Mouse (Mus musculus): Measurements from ENCODE around the gene Gm30083. TPM values are rescaled to one million over a fixed set of nuclear protein-coding genes. Genes with fewer than 3 reads are reported as not detected.

The Gm30083 gene
- polyA plus RNA-seq, 1 experiment from 2014 or later = not detected

DNA sequence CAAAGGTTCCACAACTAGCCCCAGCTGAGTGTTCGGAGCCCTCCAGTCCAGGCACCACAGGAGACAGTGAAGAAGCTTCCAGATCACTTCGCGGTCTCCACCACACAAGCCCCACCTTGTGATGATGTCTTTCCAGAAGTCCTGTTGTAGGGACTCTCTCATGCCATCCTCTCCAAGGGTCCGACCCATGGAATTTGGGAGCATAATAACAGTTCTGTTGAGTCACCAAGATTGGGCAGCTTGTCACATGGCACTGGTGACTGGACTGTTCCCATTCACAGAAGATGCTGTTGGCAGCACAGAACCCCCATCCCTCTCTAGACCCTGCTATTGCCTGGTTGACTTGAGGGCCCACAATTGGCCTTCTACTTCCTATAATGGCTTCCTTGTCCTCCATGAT is 1.4 kb upstream of the Gm30083 start, which contains the start of gene Gm5460:
Gene Gm5460 (plus strand): TSS at position 378 of the 400 bp plus-strand sequence.
- Histone ChIP-seq H3K27ac (ENCODE audit: low read depth, low read length) (no peak within 1 kb of the TSS), H3K9me3 (replicated peaks; ENCODE audit: control insufficient read depth, low read length) (no peaks in the 10 kb centered on the region), H3K36me3 (ENCODE audit: control insufficient read depth, insufficient read depth, low read length) (no peaks in the 10 kb centered on the region), H3K9ac (ENCODE audit: low read depth, low read length) (no peak within 1 kb of the TSS), H3K4me1 (ENCODE audit: control insufficient read depth, insufficient read depth, low read length) (no peaks in the 10 kb centered on the region), H3K27me3 (ENCODE audit: control insufficient read depth, insufficient read depth, low read length) (no peaks in the 10 kb centered on the region), H3K4me2 (no peak within 1 kb of the TSS), H3K4me3 (ENCODE audit: low read depth, low read length) (no peak within 1 kb of the TSS)
- no peak for ATAC-seq (replicated peaks; ENCODE audit: insufficient number of reproducible peaks, low FRiP score, low TSS enrichment)
- WGBS (ENCODE audit: insufficient replicate concordance) = 76% methylated on average over 4 of the region's 4 CpGs

DNA sequence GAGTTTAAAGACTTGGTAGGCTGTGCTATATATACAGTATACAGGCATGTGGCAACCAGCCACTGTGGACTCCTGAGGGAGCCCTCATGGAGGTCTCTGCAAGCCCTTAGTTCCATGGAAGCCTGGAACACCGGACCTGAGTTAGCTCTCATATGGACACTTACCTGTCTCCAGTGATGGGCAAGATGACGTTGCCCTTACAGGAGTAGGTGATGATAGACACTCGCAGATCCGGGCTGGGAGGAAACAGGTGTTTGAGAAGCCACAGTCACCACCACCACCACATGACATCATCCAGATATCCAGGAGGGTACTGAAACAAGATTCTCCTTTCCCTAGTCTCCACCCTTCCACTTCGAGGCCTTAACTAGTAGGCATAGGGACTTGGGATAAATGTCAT is 12.6 kb downstream of the Gm30083 start:
- 82% methylated on average over 5 of the region's 5 CpGs for WGBS (ENCODE audit: insufficient replicate concordance)
- Histone ChIP-seq H3K4me1 (ENCODE audit: control insufficient read depth, insufficient read depth, low read length) (0 out of 2 replicates have a peak, but pooled peaks cover 5% of the 10 kb centered on the region), H3K36me3 (ENCODE audit: control insufficient read depth, insufficient read depth, low read length) (no peaks in the 10 kb centered on the region), H3K4me3 (ENCODE audit: low read depth, low read length) (no peak overlapping the region), H3K27me3 (ENCODE audit: control insufficient read depth, insufficient read depth, low read length) (no peaks in the 10 kb centered on the region), H3K4me2 (no peak overlapping the region), H3K9ac (ENCODE audit: low read depth, low read length) (no peak overlapping the region), H3K27ac (ENCODE audit: low read depth, low read length) (no peak overlapping the region), H3K9me3 (replicated peaks; ENCODE audit: control insufficient read depth, low read length) (no peaks in the 10 kb centered on the region)
- ATAC-seq (replicated peaks; ENCODE audit: insufficient number of reproducible peaks, low FRiP score, low TSS enrichment) = no peak

DNA sequence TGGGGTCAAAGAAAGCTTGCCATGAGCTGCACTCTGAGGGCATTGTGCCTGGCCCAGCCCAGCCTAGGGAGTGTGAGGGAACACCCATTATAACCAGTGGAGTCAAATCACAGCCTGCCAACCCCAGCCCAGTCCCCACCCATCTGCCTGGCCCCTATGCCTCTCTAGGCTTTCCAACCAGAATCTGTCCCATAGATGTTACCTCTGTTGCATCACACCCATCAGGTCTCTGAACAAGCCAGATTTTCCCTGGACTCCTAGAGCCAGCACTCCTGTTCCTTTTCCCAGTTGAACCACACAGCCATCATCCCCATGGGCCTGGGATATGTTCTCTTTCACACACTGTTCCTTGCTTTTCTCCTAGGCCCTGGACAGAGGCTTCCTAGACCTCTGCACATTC is 13.5 kb downstream of the Gm30083 start:
- ATAC-seq (replicated peaks; ENCODE audit: insufficient number of reproducible peaks, low FRiP score, low TSS enrichment) = no peak
- H3K9me3 ChIP-seq (replicated peaks; ENCODE audit: control insufficient read depth, low read length) = no peaks in the 10 kb centered on the region
- H3K4me1 ChIP-seq (ENCODE audit: control insufficient read depth, insufficient read depth, low read length) = 0 out of 2 replicates have a peak, but pooled peaks cover 5% of the 10 kb centered on the region
- no peak overlapping the region for H3K27ac ChIP-seq (ENCODE audit: low read depth, low read length)
- no peaks in the 10 kb centered on the region for H3K27me3 ChIP-seq (ENCODE audit: control insufficient read depth, insufficient read depth, low read length)
- H3K36me3 ChIP-seq (ENCODE audit: control insufficient read depth, insufficient read depth, low read length) = no peaks in the 10 kb centered on the region
- H3K9ac ChIP-seq (ENCODE audit: low read depth, low read length) = no peak overlapping the region
- H3K4me3 ChIP-seq (ENCODE audit: low read depth, low read length) = no peak overlapping the region
- no peak overlapping the region for H3K4me2 ChIP-seq

DNA sequence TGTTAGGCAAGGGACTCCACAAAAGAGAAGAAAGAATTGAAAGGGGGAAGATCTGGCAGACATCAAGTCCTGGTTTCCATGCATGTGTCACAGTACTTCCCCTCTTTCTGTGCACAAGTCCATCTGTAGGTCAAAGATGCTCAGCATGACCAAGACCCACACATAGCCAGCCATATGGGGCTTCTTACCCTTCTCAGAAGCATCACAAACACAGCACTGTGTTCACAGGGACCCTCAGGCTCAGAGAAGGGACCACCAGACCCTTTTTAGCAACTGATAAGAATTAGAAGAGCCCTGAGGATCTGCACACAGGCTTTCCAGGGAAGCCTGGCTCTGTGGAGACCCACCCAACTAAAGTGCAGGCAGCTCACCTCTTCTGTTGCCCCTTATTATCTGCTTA is 14.9 kb downstream of the Gm30083 start:
- H3K4me2 ChIP-seq = no peak overlapping the region
- H3K9me3 ChIP-seq (replicated peaks; ENCODE audit: control insufficient read depth, low read length) = no peaks in the 10 kb centered on the region
- H3K36me3 ChIP-seq (ENCODE audit: control insufficient read depth, insufficient read depth, low read length) = no peaks in the 10 kb centered on the region
- H3K9ac ChIP-seq (ENCODE audit: low read depth, low read length) = no peak overlapping the region
- no peak overlapping the region for H3K27ac ChIP-seq (ENCODE audit: low read depth, low read length)
- H3K4me1 ChIP-seq (ENCODE audit: control insufficient read depth, insufficient read depth, low read length) = 0 out of 2 replicates have a peak, but pooled peaks cover 5% of the 10 kb centered on the region
- ATAC-seq (replicated peaks; ENCODE audit: insufficient number of reproducible peaks, low FRiP score, low TSS enrichment) = no peak
- H3K4me3 ChIP-seq (ENCODE audit: low read depth, low read length) = no peak overlapping the region
- no peaks in the 10 kb centered on the region for H3K27me3 ChIP-seq (ENCODE audit: control insufficient read depth, insufficient read depth, low read length)

DNA sequence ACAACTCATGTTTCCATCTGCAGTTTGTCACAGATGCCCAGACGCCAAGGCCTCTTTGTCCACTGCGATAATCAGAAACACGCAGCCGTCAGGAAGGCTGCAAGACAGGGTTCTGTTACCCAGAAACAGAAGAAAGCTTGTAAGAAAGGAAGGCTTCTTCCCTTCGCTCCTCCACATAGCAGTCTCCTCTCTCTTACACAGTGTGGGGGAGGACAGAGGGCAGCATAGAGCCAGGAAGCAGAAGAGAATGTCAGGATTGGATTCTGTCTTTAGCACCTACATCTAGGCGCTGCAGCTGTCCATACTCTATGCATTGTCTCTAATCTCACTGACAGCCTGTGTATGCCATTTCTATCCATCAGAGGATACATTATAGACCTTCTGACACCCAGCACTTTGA is 17.6 kb downstream of the Gm30083 start:
- no peak overlapping the region for H3K27ac ChIP-seq (ENCODE audit: low read depth, low read length)
- no peak for ATAC-seq (replicated peaks; ENCODE audit: insufficient number of reproducible peaks, low FRiP score, low TSS enrichment)
- 43% methylated on average over 6 of the region's 6 CpGs for WGBS (ENCODE audit: insufficient replicate concordance)
- peaks cover 13% of the 10 kb centered on the region; the same call in 1 of the 2 replicates for H3K4me1 ChIP-seq (ENCODE audit: control insufficient read depth, insufficient read depth, low read length)
- H3K9me3 ChIP-seq (replicated peaks; ENCODE audit: control insufficient read depth, low read length) = no peaks in the 10 kb centered on the region
- H3K4me3 ChIP-seq (ENCODE audit: low read depth, low read length) = no peak overlapping the region
- no peaks in the 10 kb centered on the region for H3K36me3 ChIP-seq (ENCODE audit: control insufficient read depth, insufficient read depth, low read length)
- H3K9ac ChIP-seq (ENCODE audit: low read depth, low read length) = no peak overlapping the region
- H3K4me2 ChIP-seq = no peak overlapping the region
- H3K27me3 ChIP-seq (ENCODE audit: control insufficient read depth, insufficient read depth, low read length) = no peaks in the 10 kb centered on the region

DNA sequence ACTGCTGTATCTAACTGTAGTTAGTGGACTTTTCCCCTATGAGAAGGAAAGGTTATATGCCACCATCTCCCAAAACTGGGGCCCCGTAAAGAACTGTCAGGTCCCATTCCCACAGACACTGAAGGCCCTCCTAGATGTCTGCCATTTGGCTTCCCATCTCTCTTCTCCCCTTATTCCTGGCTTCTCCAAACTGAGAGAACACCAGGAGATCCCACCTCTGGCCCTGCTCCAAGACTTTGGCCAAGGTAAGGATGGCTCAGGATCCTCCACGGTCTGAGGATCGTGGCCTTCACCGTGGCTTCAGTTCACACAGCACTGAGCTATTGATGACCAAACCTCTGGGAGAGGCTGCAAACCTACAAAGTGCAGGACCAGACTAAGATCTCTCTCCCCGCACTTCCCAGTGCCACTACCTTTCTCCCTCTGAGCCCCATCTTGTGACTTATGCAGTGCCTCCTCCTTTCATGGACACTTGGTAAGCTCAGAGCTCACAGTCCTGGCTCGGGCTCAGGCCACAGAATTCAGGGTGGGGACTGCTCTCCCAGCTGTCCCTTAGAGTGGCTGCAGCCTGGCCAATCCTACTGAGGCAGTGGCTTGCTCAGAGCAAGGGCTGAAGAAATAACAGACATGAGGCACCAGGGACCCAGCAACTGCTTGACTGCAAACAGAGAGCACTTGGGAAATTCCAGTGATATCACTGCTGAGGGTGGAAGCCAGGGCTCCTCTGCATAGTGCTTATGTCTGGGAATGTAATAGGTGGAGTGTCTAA is 21.3 kb downstream of the Gm30083 start:
- Histone ChIP-seq H3K9ac (ENCODE audit: low read depth, low read length) (no peak overlapping the region), H3K9me3 (replicated peaks; ENCODE audit: control insufficient read depth, low read length) (no peaks in the 10 kb centered on the region), H3K4me2 (no peak overlapping the region), H3K27ac (ENCODE audit: low read depth, low read length) (no peak overlapping the region), H3K4me1 (ENCODE audit: control insufficient read depth, insufficient read depth, low read length) (peaks cover 13% of the 10 kb centered on the region; the same call in 1 of the 2 replicates), H3K4me3 (ENCODE audit: low read depth, low read length) (no peak overlapping the region), H3K36me3 (ENCODE audit: control insufficient read depth, insufficient read depth, low read length) (no peaks in the 10 kb centered on the region), H3K27me3 (ENCODE audit: control insufficient read depth, insufficient read depth, low read length) (peaks cover 2% of the 10 kb centered on the region; the same call in 1 of the 2 replicates)
- no peak; the same call in 1 of the 2 replicates for ATAC-seq (replicated peaks; ENCODE audit: insufficient number of reproducible peaks, low FRiP score, low TSS enrichment)
- 81% methylated on average over 6 of the region's 6 CpGs for WGBS (ENCODE audit: insufficient replicate concordance)

DNA sequence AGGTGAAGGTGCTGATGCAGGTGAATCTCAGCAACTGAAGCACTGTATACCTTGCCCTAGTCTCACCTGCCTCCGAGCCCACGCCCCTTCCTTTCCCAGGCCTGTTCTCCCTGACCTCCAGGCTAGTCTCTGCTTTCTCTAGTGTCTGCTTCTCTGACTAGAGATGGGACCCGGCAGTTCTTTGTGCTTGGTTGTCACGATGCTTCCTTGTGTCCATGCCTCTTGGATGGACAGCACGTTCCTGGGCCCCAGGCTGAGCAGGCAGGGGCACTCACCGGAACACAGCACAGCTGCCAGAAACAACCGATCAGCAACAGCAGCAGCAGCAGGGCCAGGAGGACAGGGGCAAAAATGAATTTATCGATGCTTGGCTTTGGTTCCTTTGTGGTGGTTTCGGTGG is 21.9 kb downstream of the Gm30083 start:
- ATAC-seq (replicated peaks; ENCODE audit: insufficient number of reproducible peaks, low FRiP score, low TSS enrichment) = no peak
- peaks cover 13% of the 10 kb centered on the region; the same call in 1 of the 2 replicates for H3K4me1 ChIP-seq (ENCODE audit: control insufficient read depth, insufficient read depth, low read length)
- no peak overlapping the region for H3K9ac ChIP-seq (ENCODE audit: low read depth, low read length)
- no peak overlapping the region for H3K27ac ChIP-seq (ENCODE audit: low read depth, low read length)
- no peak overlapping the region for H3K4me3 ChIP-seq (ENCODE audit: low read depth, low read length)
- H3K4me2 ChIP-seq = no peak overlapping the region
- 88% methylated on average over 9 of the region's 9 CpGs for WGBS (ENCODE audit: insufficient replicate concordance)
- H3K27me3 ChIP-seq (ENCODE audit: control insufficient read depth, insufficient read depth, low read length) = peaks cover 2% of the 10 kb centered on the region; the same call in 1 of the 2 replicates
- H3K36me3 ChIP-seq (ENCODE audit: control insufficient read depth, insufficient read depth, low read length) = no peaks in the 10 kb centered on the region
- H3K9me3 ChIP-seq (replicated peaks; ENCODE audit: control insufficient read depth, low read length) = no peaks in the 10 kb centered on the region

DNA sequence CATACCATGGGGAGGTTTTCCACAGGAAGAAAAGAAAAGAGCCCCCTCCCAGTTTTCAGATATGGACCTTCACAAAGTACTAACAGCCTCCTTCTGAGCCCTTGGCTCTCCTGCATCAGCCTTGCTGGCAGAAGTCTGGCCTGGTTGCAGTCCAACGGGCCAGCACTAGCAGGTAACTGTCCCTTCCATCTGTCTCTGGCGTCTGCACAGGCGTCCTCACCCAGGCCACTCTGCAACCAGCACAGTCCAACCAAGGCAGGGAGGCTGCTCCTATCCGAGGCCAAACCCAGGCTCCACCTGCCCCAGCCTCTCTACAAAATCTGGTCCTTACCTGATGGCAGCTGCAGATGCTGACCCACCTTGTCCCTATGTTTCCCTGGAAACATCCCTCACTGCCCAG is 23.0 kb downstream of the Gm30083 start:
- H3K36me3 ChIP-seq (ENCODE audit: control insufficient read depth, insufficient read depth, low read length) = no peaks in the 10 kb centered on the region
- H3K4me3 ChIP-seq (ENCODE audit: low read depth, low read length) = no peak overlapping the region
- WGBS (ENCODE audit: insufficient replicate concordance) = 71% methylated on average over 4 of the region's 4 CpGs
- no peak for ATAC-seq (replicated peaks; ENCODE audit: insufficient number of reproducible peaks, low FRiP score, low TSS enrichment)
- no peak overlapping the region for H3K27ac ChIP-seq (ENCODE audit: low read depth, low read length)
- H3K4me1 ChIP-seq (ENCODE audit: control insufficient read depth, insufficient read depth, low read length) = peaks cover 8% of the 10 kb centered on the region; the same call in 1 of the 2 replicates
- H3K9ac ChIP-seq (ENCODE audit: low read depth, low read length) = no peak overlapping the region
- H3K27me3 ChIP-seq (ENCODE audit: control insufficient read depth, insufficient read depth, low read length) = peaks cover 2% of the 10 kb centered on the region; the same call in 1 of the 2 replicates
- no peak overlapping the region for H3K4me2 ChIP-seq
- H3K9me3 ChIP-seq (replicated peaks; ENCODE audit: control insufficient read depth, low read length) = no peaks in the 10 kb centered on the region

DNA sequence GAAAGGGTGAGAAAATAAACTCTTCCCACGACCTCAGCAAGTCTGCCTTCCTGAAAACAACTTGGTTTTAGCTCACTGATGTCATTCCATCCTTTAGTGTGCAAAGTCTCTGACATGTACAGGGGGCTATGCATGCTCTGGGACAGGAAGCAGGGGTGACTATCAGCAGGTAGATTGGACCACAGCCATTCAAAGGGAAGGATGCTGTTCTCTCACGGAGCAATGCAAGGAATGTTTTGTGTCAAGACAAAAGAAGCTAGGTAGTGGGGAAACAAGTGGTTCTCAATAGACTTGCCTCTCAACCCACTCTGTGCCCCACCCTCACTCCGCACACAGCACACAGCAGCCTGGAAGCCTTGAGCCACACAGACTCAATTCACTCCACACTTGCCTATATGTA is 25.8 kb downstream of the Gm30083 start:
- peaks cover 5% of the 10 kb centered on the region; the same call in 1 of the 2 replicates for H3K4me1 ChIP-seq (ENCODE audit: control insufficient read depth, insufficient read depth, low read length)
- H3K36me3 ChIP-seq (ENCODE audit: control insufficient read depth, insufficient read depth, low read length) = no peaks in the 10 kb centered on the region
- H3K9me3 ChIP-seq (replicated peaks; ENCODE audit: control insufficient read depth, low read length) = no peaks in the 10 kb centered on the region
- no peak overlapping the region for H3K4me3 ChIP-seq (ENCODE audit: low read depth, low read length)
- no peak overlapping the region for H3K9ac ChIP-seq (ENCODE audit: low read depth, low read length)
- H3K27ac ChIP-seq (ENCODE audit: low read depth, low read length) = no peak overlapping the region
- WGBS (ENCODE audit: insufficient replicate concordance) = 53% methylated on average over 3 of the region's 3 CpGs
- no peak overlapping the region for H3K4me2 ChIP-seq
- ATAC-seq (replicated peaks; ENCODE audit: insufficient number of reproducible peaks, low FRiP score, low TSS enrichment) = no peak
- peaks cover 2% of the 10 kb centered on the region; the same call in 1 of the 2 replicates for H3K27me3 ChIP-seq (ENCODE audit: control insufficient read depth, insufficient read depth, low read length)

All from heart, embryonic 11.5 days (tissue).